Mouse (Mus musculus) kidney, postnatal 10 days (tissue): ENCODE results near the gene Ezh1.

ENCODE experiments used
- DNase-seq: peaks from one replicate; pipeline ENCODE4 v3.0.0; 2021; ENCODE audit warnings: mixed read lengths

The Ezh1 gene

DNA sequence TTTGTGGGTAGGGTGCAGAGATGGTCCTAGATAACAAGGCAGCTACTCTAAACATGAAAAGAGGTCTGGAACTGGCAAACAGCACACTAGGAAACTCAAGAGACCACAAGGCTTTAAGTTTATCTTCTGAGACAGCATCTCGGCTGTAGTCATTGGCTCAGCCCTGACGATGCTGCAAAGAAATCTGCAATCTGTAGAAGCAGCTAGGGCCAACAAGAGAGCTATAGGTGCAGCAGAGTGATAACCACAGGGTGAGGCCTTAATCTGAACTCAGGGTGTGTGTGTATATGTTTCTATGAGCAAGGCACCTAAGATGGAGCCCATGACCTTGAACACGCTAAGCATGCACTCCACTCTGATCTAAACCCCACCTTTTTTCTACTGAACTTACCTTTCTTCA is 26.7 kb downstream of the Ezh1 start:
- no peak for DNase-seq

DNA sequence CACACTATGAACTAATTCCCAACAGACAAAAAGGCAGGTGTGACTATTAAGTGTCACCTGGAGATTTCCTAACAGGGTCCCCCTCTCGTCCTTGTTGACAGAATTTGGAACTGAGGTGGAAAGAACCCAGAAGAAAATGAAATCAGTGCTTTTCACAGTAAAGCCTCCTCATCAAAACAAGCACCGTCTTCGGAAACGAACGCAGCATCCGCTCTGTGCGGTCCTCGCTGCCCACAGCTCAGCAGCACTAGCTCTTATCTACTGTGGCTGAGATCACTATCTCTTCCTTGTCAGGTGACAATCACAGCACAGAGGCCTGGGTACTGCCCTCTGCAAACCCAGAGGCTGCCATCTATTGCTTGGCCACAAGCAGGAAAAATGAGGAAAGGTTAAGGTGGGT is 30.1 kb downstream of the Ezh1 start:
- DNase-seq = no peak

- DNase-seq = no peak
These were observed 30.7 kb downstream of the Ezh1 start for GRCm38 (mm10) chr11:101195571-101195970.

- no peak for DNase-seq
These were observed 31.2 kb downstream of the Ezh1 start for GRCm38 (mm10) chr11:101195101-101195500.

DNA sequence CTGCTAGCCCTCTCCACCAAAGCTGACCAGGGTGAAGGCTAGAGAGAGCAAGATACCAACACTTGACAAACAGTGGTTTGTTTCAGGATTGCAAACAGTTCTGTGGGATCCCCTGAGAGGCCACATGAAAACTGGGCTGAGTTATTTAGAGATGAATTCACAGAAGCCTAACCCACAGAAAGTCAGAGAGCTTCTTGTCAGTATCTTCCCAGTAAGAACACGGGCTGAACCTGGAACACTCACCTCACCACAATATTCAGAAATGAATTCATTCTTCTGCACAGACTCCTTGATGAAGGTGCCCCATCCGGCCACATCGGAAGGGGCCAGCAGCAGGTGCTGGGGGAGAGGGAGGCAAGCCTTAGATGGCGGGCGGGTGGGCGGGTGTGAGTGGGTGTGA is 31.6 kb downstream of the Ezh1 start:
- no peak for DNase-seq

DNA sequence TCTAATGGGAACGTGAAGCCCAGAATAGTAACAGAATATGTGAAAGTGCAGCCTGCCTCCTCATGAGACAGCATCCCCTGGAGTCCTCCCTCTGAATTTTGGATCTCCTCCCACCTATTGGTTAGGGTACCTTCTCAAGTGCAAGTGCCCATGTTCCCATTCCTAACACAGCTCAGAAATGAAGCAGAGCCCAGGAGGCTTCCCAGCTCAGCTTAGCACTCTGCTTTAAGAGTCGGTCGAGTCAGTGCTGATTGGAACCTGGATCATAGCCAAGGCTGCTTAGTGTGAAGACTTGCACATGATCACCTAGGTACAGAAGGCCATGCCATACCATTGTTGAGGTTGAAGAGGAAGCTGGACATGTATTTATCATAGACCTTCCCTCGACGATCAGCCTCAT is 32.1 kb downstream of the Ezh1 start:
- DNase-seq = no peak

DNA sequence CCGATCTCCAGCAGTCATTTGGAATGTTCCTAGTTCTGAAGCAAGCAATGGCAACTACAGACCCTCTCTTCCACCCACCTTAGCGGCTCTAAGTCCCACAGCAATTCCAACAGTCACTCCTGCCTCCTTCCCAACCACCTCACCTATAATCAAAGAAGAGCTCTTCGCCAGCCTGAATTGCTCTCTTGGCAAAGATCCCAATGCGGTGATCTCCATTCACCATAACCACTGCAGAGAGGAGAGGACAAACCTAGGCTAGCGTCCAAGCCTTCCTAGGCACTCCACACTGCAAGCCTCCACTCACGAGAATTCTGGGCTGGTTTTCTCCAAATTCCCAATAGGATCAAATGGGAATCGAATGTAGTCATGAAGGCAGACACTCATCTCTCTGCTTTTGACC is 33.2 kb downstream of the Ezh1 start:
- DNase-seq = no peak

DNA sequence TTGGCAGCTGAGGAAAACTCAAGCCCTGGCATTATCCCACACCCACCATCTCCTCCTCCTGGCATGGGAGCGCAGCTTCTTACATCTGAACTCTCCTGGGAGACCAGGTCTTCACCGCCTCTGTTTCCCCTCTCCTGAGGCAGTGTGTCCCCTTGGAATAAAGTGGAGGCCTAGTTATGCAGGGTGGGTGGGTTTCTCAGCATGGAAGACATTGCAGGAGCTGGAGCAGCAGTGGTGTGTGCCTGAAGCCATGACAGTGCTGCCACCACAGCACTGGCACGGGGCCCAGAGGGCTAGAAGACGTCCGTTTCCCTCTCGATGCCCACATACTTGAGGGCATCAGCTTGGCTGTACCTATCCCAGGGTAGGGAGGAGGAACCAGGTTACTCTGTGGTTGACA is 33.6 kb downstream of the Ezh1 start:
- no peak for DNase-seq

DNA sequence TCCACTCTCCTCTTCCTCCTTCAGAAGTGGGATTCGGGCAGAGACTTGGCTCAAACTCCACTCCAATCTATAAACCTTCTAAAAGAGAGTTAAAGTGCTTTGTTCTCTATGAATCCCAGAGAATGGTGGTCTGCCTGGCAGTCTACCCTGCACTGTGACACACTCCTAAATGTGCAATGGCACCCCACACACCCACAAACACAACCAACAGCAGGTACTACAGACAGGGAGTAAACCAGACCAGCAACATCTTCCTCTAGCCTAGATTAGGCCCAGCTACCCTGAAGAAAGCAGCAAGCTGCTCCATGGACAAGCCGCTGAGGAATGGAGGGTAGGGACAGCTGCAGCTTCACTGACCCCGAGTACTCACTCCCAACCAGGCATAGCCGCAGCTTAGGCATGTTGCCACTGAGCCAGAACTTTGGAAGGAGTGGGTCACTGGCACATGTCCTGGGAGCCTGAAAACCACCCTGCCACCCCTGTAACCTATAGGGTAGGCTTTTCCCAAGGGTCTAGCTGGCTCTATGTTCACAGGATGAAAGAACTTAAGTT is 34.3 kb downstream of the Ezh1 start:
- no peak for DNase-seq

GRCm38 (mm10) chr11:101190913-101191907 is 35.1 kb downstream of the Ezh1 start:
- DNase-seq = no peak

GRCm38 (mm10) chr11:101190181-101190912 is 35.9 kb downstream of the Ezh1 start:
- peak; percentile 47 for DNase-seq

GRCm38 (mm10) chr11:101189495-101190180 is 36.6 kb downstream of the Ezh1 start:
- peak; percentile 79 for DNase-seq

DNA sequence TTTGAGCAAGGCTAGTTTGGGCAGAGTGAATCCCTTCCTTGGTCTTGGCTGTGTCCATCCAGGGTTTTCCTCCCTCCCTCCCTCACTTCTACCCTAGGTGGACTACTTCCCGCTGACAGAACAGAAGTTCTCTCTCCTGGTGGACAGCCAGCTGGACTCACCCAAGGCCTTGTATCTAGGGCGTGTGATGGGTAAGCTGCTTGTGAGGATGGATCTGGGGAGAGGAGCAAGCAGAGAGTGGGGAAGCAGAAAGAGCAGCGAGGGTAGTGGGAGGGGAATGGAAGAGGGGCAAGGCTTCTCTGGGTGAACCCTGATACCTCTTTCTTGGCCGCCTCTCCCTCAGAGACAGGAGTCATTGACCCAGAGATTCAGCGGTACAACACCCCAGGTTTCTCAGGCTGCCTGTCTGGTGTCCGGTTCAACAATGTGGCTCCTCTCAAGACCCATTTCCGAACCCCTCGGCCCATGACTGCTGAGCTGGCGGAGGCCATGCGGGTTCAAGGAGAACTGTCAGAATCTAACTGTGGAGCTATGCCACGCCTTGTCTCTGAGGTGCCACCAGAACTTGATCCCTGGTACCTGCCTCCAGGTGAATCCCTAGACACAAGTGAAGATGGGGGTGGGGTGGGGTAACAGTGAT is 38.0 kb downstream of the Ezh1 start:
- DNase-seq = no peak

DNA sequence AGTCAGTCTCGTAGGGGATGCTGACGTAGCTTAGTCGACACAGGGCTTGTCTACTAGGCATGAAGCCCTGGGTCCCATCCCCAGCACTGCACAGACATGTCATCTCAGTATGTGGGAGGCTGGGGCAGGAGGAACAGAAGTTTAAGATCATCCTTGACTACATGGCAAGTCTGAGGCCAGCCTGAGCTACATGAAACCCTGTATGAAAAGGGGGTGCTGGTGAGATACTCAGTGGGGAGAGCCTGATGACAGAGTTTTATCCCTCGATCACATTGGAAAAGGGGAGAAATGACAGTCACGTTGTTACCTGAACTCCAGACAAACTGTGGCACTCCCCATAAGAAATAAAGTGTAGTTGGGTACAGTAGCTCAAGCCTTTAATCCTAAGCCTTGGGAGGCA is 38.7 kb downstream of the Ezh1 start:
- no peak for DNase-seq

- DNase-seq = no peak
These were observed 39.6 kb downstream of the Ezh1 start for GRCm38 (mm10) chr11:101186526-101187247.

GRCm38 (mm10) chr11:101185441-101185840 is 40.8 kb downstream of the Ezh1 start:
- no peak for DNase-seq

DNA sequence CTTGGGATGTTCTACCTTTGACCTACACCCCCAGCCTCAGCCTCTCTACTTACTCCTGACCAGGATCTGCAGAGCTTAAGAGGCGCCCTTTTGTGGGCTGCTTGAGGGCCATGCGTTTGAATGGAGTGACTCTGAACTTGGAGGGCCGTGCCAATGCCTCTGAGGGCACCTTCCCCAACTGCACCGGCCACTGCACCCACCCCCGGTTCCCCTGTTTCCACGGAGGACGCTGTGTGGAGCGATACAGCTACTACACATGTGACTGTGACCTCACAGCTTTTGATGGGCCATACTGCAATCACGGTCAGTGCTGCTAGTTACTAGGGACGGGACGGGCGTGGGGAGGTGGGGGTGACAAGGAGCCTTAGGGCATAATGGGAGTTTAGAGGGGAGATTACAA is 41.3 kb downstream of the Ezh1 start:
- DNase-seq = no peak

DNA sequence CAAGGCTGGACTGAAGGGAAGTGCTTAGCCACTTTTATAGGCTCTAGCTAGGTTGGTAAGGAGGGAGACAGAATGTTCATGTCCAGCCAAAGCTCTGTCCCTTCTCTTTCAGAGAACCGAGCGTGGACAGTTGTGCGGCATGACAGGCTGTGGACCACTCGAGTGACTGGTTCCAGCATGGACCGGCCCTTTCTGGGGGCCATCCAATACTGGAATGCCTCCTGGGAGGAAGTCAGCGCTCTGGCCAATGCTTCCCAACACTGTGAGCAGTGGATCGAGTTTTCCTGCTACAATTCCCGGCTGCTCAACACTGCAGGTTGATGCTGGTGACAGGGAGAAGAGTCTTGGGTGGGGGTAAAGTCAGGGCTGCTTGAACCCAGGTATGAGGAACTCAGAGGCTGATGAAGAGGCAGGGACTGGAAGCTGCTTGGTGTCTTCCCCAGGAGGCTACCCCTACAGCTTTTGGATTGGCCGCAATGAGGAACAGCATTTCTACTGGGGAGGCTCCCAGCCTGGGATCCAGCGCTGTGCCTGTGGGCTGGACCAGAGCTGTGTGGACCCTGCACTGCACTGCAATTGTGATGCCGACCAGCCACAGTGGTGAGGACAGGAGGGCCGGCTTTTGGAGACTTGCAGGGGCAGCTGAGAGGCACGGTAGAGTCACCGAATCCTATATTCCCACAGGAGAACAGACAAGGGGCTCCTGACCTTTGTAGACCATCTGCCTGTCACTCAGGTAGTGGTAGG is 43.3 kb downstream of the Ezh1 start:
- DNase-seq = peak; percentile 59

GRCm38 (mm10) chr11:101181961-101182360 is 44.3 kb downstream of the Ezh1 start:
- DNase-seq = no peak

- peak; percentile 84 for DNase-seq
These were observed 45.2 kb downstream of the Ezh1 start for GRCm38 (mm10) chr11:101180846-101181740.
